Mouse (Mus musculus) stomach, postnatal 0 days (tissue): ENCODE measurements around the gene Nhs. TPM values are rescaled to one million over a fixed set of nuclear protein-coding genes. Genes with fewer than 3 reads are reported as not detected.

ENCODE experiments used
- ATAC-seq: fragments of 200-750 bp; cut with Nextera tagmentation; 2 replicates; pipeline ENCODE4 v1.8.0; 2017; ENCODE audit not compliant: low FRiP score, low TSS enrichment
- DNase-seq: peaks from one replicate; pipeline ENCODE4 v3.0.0-alpha.2; 2016; ENCODE audit warnings: low spot score
- H3K27ac ChIP-seq: fragments of 300-500 bp; sonication (generic); replicated peaks from 2 replicates; pipeline ENCODE4 v1.5.1; 2014; ENCODE audit warnings: mild to moderate bottlenecking, control low read depth
- H3K27me3 ChIP-seq: fragments of 300-500 bp; sonication (generic); 2 replicates; pipeline ENCODE4 v1.6.1; 2014; ENCODE audit warnings: low read length; ENCODE audit not compliant: control insufficient read depth, insufficient read depth
- H3K36me3 ChIP-seq: fragments of 300-500 bp; sonication (generic); 2 replicates; pipeline ENCODE4 v1.6.1; 2014; ENCODE audit warnings: low read length, mixed read lengths; ENCODE audit not compliant: control insufficient read depth, insufficient read depth
- H3K4me1 ChIP-seq: fragments of 300-500 bp; sonication (generic); replicated peaks from 2 replicates; pipeline ENCODE4 v1.6.1; 2014; ENCODE audit warnings: antibody characterized with exemption; ENCODE audit not compliant: control insufficient read depth, insufficient read depth
- H3K4me2 ChIP-seq: fragments of 300-500 bp; sonication (generic); replicated peaks from 2 replicates; pipeline ENCODE4 v1.6.1; 2014; ENCODE audit warnings: low read depth, mild to moderate bottlenecking, control low read depth, moderate library complexity
- H3K4me3 ChIP-seq: fragments of 300-500 bp; sonication (generic); 2 replicates; pipeline ENCODE4 v1.5.1; 2014; ENCODE audit warnings: low read depth, low read length, control low read depth
- H3K9ac ChIP-seq: fragments of 300-500 bp; sonication (generic); 2 replicates; pipeline ENCODE4 v1.6.1; 2014; ENCODE audit warnings: mild to moderate bottlenecking, low read length, control low read depth, mixed read lengths
- H3K9me3 ChIP-seq: fragments of 300-500 bp; sonication (generic); 2 replicates; pipeline ENCODE4 v1.6.1; 2016; ENCODE audit warnings: low read length; ENCODE audit not compliant: control insufficient read depth
- CTCF ChIP-seq: IDR thresholded peaks from 2 replicates; pipeline ENCODE4 v1.5.1; 2016; ENCODE audit warnings: antibody characterized with exemption, low read depth, mild to moderate bottlenecking, moderate library complexity
- EP300 ChIP-seq: optimal IDR thresholded peaks from 2 replicates; pipeline ENCODE3; 2016; ENCODE audit warnings: antibody characterized with exemption
- WGBS: fragments of 180-500 bp; shearing (Covaris S2); extraction: QIAGEN DNeasy Blood & Tissue Kit; methylation state at CpG from one replicate; pipeline ENCODE4 v1.1.7; 2014; 5-methylcytosine and 5-hydroxymethylcytosine counted together
- polyA plus RNA-seq: library from polyadenylated mRNA; unstranded; fragments of >200 nt; fragmentation: Nextera tagmentation; extraction: Ambion mirVana; gene quantifications from 2 replicates; pipeline ENCODE4 v1.2.1, GENCODE M21; 2015

The Nhs gene
- polyA plus RNA-seq, 1 experiment from 2014 or later, result 0.57 TPM

DNA sequence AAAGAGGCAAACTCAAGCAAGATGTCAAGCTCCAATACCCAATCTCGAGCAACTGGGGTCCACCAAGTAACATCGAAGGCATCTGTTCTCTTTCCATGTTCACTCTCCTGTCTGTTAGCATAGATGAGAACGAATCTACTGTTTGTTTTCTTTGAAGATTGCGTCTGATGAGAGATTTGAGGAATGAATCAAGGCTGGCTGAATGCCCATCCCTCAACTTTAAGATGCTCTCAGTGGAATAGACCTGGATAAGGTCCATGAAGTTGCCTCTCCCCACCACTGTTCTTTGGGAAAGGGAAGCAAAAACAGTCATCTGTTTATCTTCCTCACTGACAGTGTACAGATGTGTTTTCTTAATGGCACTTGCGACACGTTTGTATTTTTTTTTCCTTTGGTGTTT is 178.1 kb downstream of the Nhs start:
- Histone ChIP-seq H3K4me3 (no peak overlapping the region), H3K27ac (no peak overlapping the region), H3K36me3 (no peaks in the 10 kb centered on the region), H3K27me3 (no peaks in the 10 kb centered on the region), H3K4me1 (no peaks in the 10 kb centered on the region), H3K9me3 (no peaks in the 10 kb centered on the region), H3K4me2 (no peak overlapping the region), H3K9ac (no peak overlapping the region)
- WGBS, result 46% methylated on average over 6 of the region's 6 CpGs
- ATAC-seq (no peak), DNase-seq (no peak)
- TF ChIP-seq EP300, result no peak
- TF ChIP-seq CTCF, result no peak

GRCm38 (mm10) chrX:161979946-161980345 is 179.6 kb downstream of the Nhs start:
- Histone ChIP-seq H3K4me1 (no peaks in the 10 kb centered on the region), H3K4me3 (no peak overlapping the region), H3K27ac (no peak overlapping the region), H3K27me3 (no peaks in the 10 kb centered on the region), H3K36me3 (no peaks in the 10 kb centered on the region), H3K4me2 (no peak overlapping the region), H3K9me3 (no peaks in the 10 kb centered on the region), H3K9ac (no peak overlapping the region)
- no peak for TF ChIP-seq EP300
- no peak for TF ChIP-seq CTCF
- ATAC-seq, result no peak
- no peak for DNase-seq

GRCm38 (mm10) chrX:161977236-161977841 is 182.2 kb downstream of the Nhs start:
- H3K27me3 ChIP-seq, result no peaks in the 10 kb centered on the region
- DNase-seq (no peak), ATAC-seq (no peak)
- H3K4me1 ChIP-seq, result no peaks in the 10 kb centered on the region
- TF ChIP-seq CTCF, result no peak
- TF ChIP-seq EP300, result no peak
- H3K4me2 ChIP-seq, result no peak overlapping the region
- WGBS, result 64% methylated on average over 4 of the region's 4 CpGs
- H3K36me3 ChIP-seq, result no peaks in the 10 kb centered on the region
- no peak overlapping the region for H3K4me3 ChIP-seq
- H3K9ac ChIP-seq, result no peak overlapping the region
- H3K27ac ChIP-seq, result no peak overlapping the region
- no peaks in the 10 kb centered on the region for H3K9me3 ChIP-seq

- H3K4me3 ChIP-seq, result no peak overlapping the region
- DNase-seq (no peak), ATAC-seq (no peak)
- H3K36me3 ChIP-seq, result no peaks in the 10 kb centered on the region
- H3K9me3 ChIP-seq, result no peaks in the 10 kb centered on the region
- no peak overlapping the region for H3K4me2 ChIP-seq
- no peak overlapping the region for H3K27ac ChIP-seq
- no peak for TF ChIP-seq EP300
- TF ChIP-seq CTCF, result no peak
- no peak overlapping the region for H3K9ac ChIP-seq
- 73% methylated on average over 2 of the region's 2 CpGs for WGBS
- no peaks in the 10 kb centered on the region for H3K4me1 ChIP-seq
- H3K27me3 ChIP-seq, result no peaks in the 10 kb centered on the region
These were observed 183.2 kb downstream of the Nhs start for GRCm38 (mm10) chrX:161976376-161976775.

DNA sequence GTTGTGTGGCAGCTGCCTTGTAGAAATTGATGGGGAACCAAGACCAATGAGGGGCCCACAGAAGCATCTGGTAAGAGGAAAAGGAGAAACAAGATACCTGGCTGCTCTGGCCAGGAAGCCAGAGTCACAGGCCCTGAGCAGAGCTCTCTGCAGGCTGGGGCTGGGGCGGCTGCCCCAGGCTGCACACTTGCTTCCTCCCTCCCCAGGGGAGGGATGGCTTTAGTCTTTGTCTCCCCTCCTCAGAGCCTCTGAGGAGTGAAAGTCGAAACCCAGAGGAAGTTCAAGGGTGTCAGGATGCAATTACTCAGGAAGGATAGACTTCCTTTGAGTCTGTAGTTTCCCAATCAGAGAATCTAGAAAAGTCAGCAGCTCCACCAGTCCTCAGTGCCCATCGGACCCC is 186.0 kb downstream of the Nhs start:
- Histone ChIP-seq H3K4me2 (no peak overlapping the region), H3K36me3 (no peaks in the 10 kb centered on the region), H3K27ac (no peak overlapping the region), H3K9me3 (no peaks in the 10 kb centered on the region), H3K27me3 (no peaks in the 10 kb centered on the region), H3K4me3 (no peak overlapping the region), H3K9ac (no peak overlapping the region), H3K4me1 (no peaks in the 10 kb centered on the region)
- 30% methylated on average over 2 of the region's 3 CpGs for WGBS
- ATAC-seq (no peak), DNase-seq (no peak)
- TF ChIP-seq CTCF, result no peak

DNA sequence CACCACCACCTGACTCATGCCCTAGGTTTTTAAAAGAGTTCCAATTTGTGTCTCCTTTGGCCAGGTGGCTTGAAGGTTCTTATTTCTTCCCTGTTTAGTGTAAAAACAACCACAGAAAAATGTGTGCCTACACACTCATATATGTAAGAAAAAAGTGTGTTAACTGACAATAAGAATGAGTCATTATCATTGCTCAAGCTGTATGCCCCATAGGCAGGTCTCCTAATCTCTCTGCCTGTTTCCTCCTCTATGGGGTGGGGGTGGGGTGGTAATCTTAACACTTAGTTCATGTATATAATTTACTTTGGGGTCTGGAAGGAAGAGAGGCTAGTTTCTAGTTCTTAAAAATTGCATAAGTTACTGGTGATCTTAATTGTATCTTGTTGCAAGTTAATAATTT is 186.8 kb downstream of the Nhs start:
- no peak overlapping the region for H3K4me3 ChIP-seq
- no peak overlapping the region for H3K27ac ChIP-seq
- ATAC-seq (no peak), DNase-seq (no peak)
- no peaks in the 10 kb centered on the region for H3K9me3 ChIP-seq
- H3K4me2 ChIP-seq, result no peak overlapping the region
- H3K36me3 ChIP-seq, result no peaks in the 10 kb centered on the region
- TF ChIP-seq EP300 (no peak), CTCF (no peak)
- H3K4me1 ChIP-seq, result no peaks in the 10 kb centered on the region
- H3K9ac ChIP-seq, result no peak overlapping the region
- no peaks in the 10 kb centered on the region for H3K27me3 ChIP-seq
